Mouse (Mus musculus) heart, adult 2 months (tissue): Measurements from ENCODE around the gene Atp2a3.

Experiments
- CTCF ChIP-seq: fragments of 200-600 bp; IDR thresholded peaks from 2 replicates; pipeline ENCODE4 v1.8.1; 2022; ENCODE audit warnings: antibody characterized with exemption, mild to moderate bottlenecking, moderate library complexity
- EP300 ChIP-seq: fragments of 200-500 bp; IDR thresholded peaks from 2 replicates; pipeline ENCODE4 v1.6.1; 2011; ENCODE audit warnings: low read depth, low read length, control low read depth; ENCODE audit not compliant: insufficient read depth

DNA sequence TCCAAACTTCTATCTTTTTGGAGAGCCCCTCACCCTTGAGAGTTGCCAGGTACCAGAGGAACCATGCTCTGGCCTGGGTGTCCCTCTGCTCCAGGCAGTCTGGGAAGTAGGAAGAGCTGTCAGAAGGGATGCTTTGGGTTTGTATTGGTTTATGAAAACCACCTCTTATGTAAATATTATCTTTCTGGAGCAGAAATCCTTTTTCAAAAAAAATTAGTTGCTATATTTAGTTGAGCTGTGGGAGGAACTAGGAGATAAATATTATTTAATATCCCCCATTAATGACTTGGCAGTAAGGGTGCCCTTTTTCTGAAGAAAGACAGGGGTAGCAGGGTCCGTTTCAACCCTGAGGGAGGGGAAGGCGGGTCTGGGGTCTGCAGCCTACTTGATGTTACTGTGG lies 1.4 kb downstream of the Atp2a3 start:
- no peak for TF ChIP-seq CTCF
- TF ChIP-seq EP300 = no peak
